Mouse (Mus musculus) large intestine, adult 2 months (tissue): Measurements from ENCODE around the gene Ms4a6b. TPM values are rescaled to one million over a fixed set of nuclear protein-coding genes. Genes with fewer than 3 reads are reported as not detected.
"Not testable (repeated sequence)": the region's sequence is repeated elsewhere in the genome, so short reads cannot be mapped to it uniquely, and the experiment has no call there.

Experiments
- DNase-seq: peaks from one replicate; pipeline ENCODE4 v3.0.0-alpha.2; 2012; ENCODE audit warnings: low read depth, low spot score
- WGBS: fragments of 180-500 bp; shearing (Covaris S2); methylation state at CpG from one replicate; pipeline ENCODE4 v1.1.7; 2018; 5-methylcytosine and 5-hydroxymethylcytosine counted together
- polyA plus RNA-seq: library from polyadenylated mRNA; depleted of rRNA; stranded (reverse); fragments of >200 nt; gene quantifications from 2 replicates; pipeline ENCODE4 v1.2.3, GENCODE M21; 2012; rRNA removed

Gene Ms4a6b
- polyA plus RNA-seq, 1 experiment = 5.6 TPM

DNA sequence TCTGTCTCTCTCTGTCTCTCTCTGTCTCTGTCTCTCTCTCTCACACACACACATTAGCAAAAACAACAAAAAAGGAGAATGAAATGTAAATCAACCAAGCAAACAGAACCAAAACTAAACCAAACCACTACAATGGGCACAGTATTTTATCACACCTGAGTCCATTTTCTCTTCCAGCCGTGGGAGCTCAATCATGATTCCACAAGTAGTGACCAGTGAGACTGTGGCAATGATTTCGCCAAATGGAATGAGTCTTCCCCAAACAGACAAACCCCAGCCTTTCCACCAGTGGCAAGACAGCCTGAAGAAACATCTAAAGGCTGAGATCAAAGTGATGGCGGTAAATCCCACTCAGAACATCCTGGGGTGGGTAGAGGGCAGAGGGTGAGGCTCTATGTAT, 3.8 kb downstream of the Ms4a6b start:
- DNase-seq = no peak
- WGBS = 89% methylated on average over 3 of the region's 3 CpGs

DNA sequence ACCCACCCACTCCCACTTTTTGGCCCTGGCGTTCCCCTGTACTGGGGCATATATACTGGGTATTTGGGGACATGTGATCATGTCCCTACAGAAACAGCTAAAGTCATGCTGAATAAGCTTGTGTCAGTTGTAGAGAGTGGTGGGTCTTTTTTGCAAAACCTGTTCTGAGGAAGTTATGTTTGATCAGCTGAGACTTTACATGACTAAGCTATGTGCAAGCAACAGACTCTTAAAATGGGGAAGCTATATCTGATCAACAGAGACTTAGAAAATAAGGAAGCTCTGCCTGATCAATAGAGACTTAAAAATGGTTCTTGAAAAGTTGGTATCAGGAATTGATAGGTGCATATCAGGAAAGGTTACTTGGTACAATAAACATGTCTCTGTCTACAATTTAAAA, 17.1 kb downstream of the Ms4a6b start:
- no peak for DNase-seq
- 93% methylated on average over 1 of the region's 1 CpGs for WGBS

DNA sequence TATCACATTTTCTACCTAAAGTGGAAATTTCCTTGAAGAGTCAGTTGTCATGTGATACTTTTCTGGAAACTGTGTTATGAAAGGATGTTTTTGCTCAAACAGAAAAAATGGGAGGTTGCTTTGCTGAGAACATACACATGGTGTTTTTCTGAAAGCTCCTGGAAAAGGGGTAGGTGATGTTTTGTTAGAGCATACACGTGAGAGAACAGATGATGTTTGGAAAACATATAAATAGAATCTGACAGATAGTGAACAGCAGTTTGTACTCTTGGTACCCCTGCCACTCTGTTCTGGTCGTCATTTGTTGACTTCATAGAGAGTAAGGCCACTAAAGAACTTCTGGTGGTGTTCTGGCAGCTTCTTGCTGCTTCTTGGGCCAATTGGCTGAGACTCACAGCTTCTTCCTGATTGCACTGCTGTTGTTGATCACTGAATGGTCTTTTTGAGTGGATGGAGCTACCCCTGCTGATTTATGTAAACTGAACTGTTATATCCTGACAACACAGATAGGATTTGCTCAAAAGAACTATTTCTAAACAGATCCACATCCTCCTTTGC, 17.7 kb downstream of the Ms4a6b start:
- 43% methylated on average over 2 of the region's 2 CpGs for whole genome bisulfite sequencing
- DNase-seq = no peak

DNA sequence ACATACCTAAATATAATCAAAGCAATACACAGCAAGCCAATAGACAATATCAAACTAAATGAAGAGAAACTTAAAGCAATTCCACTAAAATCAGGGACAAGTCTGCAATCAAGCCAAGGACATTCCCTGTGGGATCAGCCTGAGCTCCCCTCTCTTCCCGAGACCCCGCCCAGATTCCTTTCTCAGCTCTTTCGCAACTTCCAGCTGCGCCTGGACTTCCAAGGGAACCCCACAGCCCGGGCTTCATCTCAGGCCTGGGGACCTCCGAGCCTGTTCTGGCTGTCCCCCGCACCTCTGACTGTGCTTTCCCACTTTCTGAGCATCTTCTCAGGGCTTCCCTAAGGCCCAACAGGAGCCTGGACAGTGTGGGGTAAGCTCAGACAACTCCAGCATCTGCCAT, 20.3 kb downstream of the Ms4a6b start, which contains the start of gene Ms4a4d:
Gene Ms4a4d (plus strand): TSS at position 209 of the 400 bp plus-strand sequence.
- 22% methylated on average over 7 of the region's 7 CpGs for WGBS
- no peak for DNase-seq

DNA sequence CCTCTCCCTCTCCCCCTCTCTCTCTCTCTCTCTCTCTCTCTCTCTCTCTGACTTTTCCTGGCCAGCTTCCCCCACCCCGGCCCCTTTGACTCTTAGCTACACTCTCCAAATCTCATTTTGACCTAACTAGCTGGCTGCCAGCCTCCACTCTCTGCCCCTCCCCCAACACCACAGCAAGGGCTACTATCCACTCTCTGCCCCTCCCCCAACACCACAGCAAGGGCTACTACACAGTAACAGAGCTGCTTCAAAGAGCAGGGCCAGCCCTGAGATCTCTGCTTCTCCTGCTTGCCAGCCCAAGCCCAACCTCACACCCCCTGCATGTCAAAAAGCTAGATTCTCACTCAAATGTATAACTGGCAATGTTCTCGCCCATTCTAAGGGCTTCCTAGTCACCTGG, 21.0 kb downstream of the Ms4a6b start:
- 43% methylated on average over 2 of the region's 2 CpGs for WGBS
- no peak for DNase-seq

DNA sequence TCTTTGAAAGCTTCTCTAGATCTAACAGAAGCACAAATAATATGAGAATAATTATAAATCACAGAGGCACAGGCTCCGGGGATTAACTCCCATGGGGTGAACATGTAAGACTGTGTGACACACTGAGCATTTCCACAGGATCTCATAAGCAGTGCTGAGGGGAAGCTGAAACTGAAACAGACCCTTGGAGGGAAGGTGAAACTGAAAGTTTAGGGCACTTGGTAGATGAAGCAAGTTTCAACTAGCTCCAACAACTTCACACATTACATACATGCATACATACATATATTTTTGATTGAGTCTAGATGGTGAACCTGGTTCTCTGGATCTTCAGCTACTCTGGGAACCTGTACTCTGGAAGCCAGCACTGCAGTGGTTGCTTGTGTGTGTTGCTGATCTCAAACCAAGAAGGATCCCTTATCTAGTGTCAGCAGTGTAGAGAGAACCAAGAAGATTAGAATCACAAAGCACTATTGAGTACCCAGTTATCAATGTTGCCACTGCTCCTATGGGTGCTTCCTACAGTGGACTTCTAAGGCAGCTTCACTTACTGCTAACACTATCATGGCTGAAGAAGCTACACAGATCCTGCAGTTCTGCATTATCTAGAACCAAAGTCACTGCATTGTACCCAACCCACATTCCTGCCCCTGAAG, 24.0 kb downstream of the Ms4a6b start:
- not testable (repeated sequence) for DNase-seq
- WGBS = 57% methylated on average over 1 of the region's 1 CpGs

DNA sequence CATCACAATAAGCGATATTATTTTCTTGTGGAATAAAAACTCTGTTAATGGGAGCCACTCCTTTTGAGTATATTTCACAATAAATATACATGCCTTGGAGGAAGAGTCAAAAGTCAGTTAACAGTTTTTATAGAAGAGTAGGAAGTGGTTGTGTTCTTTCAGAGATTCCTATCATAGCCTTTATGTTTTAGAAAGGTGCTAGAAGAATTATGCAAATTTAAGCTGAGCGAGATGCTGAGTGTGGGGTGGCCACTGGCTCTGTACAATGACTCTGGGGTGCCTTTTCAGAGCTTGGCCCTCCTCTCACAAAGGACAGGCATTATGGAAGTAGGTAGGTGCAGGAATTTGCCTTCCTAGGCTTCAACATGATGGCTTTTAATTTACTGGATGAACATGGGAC, 28.1 kb downstream of the Ms4a6b start:
- not testable (repeated sequence) for DNase-seq
- WGBS = 79% methylated on average over 2 of the region's 2 CpGs

DNA sequence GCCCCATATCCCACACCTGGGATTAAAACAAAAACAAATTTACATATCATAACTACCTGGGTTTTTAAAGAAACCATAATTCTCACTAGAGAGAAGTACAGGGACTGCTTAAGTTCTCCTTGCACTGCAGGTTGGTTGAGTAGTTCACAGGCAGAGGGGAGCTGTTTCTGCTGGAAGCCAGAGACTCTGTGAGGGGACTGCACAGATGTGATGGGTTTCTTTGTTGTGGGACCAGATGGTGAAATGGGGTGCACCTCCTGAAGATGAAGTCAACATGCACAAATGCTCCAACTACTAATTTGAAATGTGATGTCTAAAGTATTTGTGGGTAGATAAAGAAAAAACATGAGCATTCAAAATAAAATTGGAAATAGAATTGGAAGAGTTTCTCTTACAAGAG, 31.6 kb downstream of the Ms4a6b start:
- no peak for DNase-seq

DNA sequence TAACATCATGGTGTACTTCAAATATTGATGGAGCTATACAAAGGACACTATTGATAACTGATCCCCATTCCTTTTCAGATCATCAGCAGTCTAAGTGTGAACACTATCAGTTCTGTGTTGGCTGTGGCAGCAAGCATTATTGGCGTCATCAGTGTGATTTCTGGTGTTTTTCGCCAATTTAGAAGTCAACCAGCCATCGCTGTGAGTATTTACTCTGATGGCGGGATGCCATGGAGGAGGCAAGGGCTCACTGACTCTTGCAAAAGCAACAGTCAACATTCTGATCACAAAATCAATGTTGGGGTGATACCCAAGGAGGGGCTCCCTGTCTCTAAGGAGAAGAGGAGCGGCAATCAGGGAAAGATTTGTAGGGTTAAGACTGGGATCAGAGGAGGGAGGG, 38.4 kb downstream of the Ms4a6b start:
- DNase-seq = no peak
- WGBS = 87% methylated on average over 5 of the region's 5 CpGs

DNA sequence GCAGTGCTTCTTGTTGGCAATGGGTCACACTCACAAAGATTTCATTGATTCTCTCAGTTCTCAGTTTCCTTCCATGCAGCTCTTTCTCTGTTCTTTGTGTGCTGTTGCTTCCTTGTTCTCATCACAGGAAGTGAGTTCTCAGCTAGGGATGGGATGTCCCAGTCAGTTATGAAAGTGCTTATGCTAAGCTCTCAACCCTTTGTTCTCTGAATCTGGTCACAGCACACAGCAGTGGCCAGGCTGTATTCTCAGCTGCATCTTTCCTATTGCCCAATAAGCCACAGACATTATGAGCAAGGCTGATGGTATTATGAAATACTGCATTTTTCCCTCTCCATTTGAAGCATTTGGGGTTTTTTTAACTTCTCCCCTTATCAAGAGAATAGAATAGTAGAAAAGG, 43.2 kb downstream of the Ms4a6b start:
- not testable (repeated sequence) for DNase-seq

DNA sequence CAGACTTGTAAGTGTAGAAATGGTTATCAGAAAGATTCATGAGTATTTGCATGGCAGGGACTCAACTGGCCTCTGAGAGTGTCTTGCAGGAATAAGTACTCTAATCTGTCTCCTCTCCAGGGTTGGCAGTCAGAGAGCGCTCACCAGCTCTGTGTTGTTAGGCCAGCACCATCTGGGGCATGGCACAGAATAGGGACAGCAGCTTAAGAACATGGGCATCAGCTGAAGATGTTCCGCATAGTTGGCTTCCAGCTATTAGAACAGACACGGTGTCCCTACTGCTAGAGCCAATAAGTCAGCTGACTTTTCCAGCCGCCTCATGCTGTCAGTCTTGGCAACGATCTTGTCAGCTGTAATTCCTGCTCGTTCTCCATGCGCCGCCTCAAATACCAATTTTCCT, 58.7 kb downstream of the Ms4a6b start:
- 80% methylated on average over 8 of the region's 8 CpGs for WGBS
- DNase-seq = no peak

Other genes starting within 250 kb of the Ms4a6b start
- gene Ms4a5, start 232.6 kb upstream of the Ms4a6b start, polyA plus RNA-seq = not detected in 2 replicates
- 0.09 and 0.27 TPM in 2 replicates for gene Ms4a14, start 202.1 kb upstream of the Ms4a6b start, polyA plus RNA-seq
- gene Ms4a7, start 180.4 kb upstream of the Ms4a6b start, polyA plus RNA-seq = 5.4 and 6.5 TPM in 2 replicates
- 1.6 and 4.4 TPM in 2 replicates for gene Ms4a4a, start 141.0 kb upstream of the Ms4a6b start, polyA plus RNA-seq
- gene Ms4a4c, start 111.7 kb upstream of the Ms4a6b start, polyA plus RNA-seq = 0.58 and 0.97 TPM in 2 replicates
- gene Ms4a4b, start 73.0 kb upstream of the Ms4a6b start, polyA plus RNA-seq = 4.2 and 5.4 TPM in 2 replicates
- 4.7 and 8.6 TPM in 2 replicates for gene Ms4a6c, start 47.1 kb upstream of the Ms4a6b start, polyA plus RNA-seq
- gene Gm8369, start 30.6 kb upstream of the Ms4a6b start, polyA plus RNA-seq = 3.3 and 3.7 TPM in 2 replicates
- 8.2 and 13.2 TPM in 2 replicates for gene Ms4a4d, start 20.3 kb downstream of the Ms4a6b start, polyA plus RNA-seq
- gene Ms4a6d, start 88.3 kb downstream of the Ms4a6b start, polyA plus RNA-seq = 3.8 and 5.7 TPM in 2 replicates
- 0.12 TPM in 1 of 2 replicates, not detected in the other for gene Ms4a2, start 107.2 kb downstream of the Ms4a6b start, polyA plus RNA-seq
- gene Ms4a3, start 124.3 kb downstream of the Ms4a6b start, polyA plus RNA-seq = not detected in 2 replicates
- not detected in 2 replicates for gene Oosp2, start 144.0 kb downstream of the Ms4a6b start, polyA plus RNA-seq
- 0.43 TPM in 1 of 2 replicates, not detected in the other for gene Oosp1, start 174.6 kb downstream of the Ms4a6b start, polyA plus RNA-seq
- not detected in 2 replicates for gene Oosp3, start 180.5 kb downstream of the Ms4a6b start, polyA plus RNA-seq
- gene Gif, start 231.0 kb downstream of the Ms4a6b start, polyA plus RNA-seq = 0.10 and 0.51 TPM in 2 replicates